Mouse (Mus musculus) limb, embryonic 14.5 days (tissue): ENCODE data around the gene Krtap19-5. TPM values are rescaled to one million over a fixed set of nuclear protein-coding genes. Genes with fewer than 3 reads are reported as not detected.

Experiments used
- ATAC-seq: fragments of 200-750 bp; cut with Nextera tagmentation; 2 replicates; pipeline ENCODE4 v1.8.0; 2017; ENCODE audit warnings: low read depth, moderate number of reproducible peaks, moderate TSS enrichment; ENCODE audit not compliant: low FRiP score
- DNase-seq: peaks from one replicate; pipeline ENCODE4 v3.0.0-alpha.2; 2015; ENCODE audit warnings: low spot score
- H3K27ac ChIP-seq: fragments of 300-500 bp; sonication (generic); replicated peaks from 2 replicates; pipeline ENCODE4 v1.5.1; 2014; ENCODE audit warnings: low read depth, mild to moderate bottlenecking, low read length, moderate library complexity, mixed read lengths
- H3K27me3 ChIP-seq: fragments of 300-500 bp; sonication (generic); 2 replicates; pipeline ENCODE4 v1.6.1; 2014; ENCODE audit warnings: low read length, mixed read lengths; ENCODE audit not compliant: control insufficient read depth, insufficient read depth
- H3K36me3 ChIP-seq: fragments of 300-500 bp; sonication (generic); 2 replicates; pipeline ENCODE4 v1.6.1; 2014; ENCODE audit warnings: mild to moderate bottlenecking, low read length, moderate library complexity, mixed read lengths; ENCODE audit not compliant: control insufficient read depth, insufficient read depth
- H3K4me1 ChIP-seq: fragments of 300-500 bp; sonication (generic); 2 replicates; pipeline ENCODE4 v1.6.1; 2014; ENCODE audit warnings: antibody characterized with exemption, low read length, mixed read lengths; ENCODE audit not compliant: control insufficient read depth, insufficient read depth
- H3K4me2 ChIP-seq: fragments of 300-500 bp; sonication (generic); replicated peaks from 2 replicates; pipeline ENCODE4 v1.6.1; 2014; ENCODE audit warnings: low read depth, mild to moderate bottlenecking, low read length, moderate library complexity; ENCODE audit not compliant: severe bottlenecking
- H3K4me3 ChIP-seq: fragments of 300-500 bp; sonication (generic); replicated peaks from 2 replicates; pipeline ENCODE4 v1.5.1; 2014; ENCODE audit warnings: low read length
- H3K9ac ChIP-seq: fragments of 300-500 bp; sonication (generic); 2 replicates; pipeline ENCODE4 v1.6.1; 2014; ENCODE audit warnings: mild to moderate bottlenecking, low read depth, low read length, moderate library complexity; ENCODE audit not compliant: severe bottlenecking
- H3K9me3 ChIP-seq: fragments of 300-500 bp; sonication (generic); 2 replicates; pipeline ENCODE4 v1.6.1; 2016; ENCODE audit warnings: low read length; ENCODE audit not compliant: control insufficient read depth
- POLR2A ChIP-seq: fragments of 200-500 bp; IDR thresholded peaks from 2 replicates; pipeline ENCODE4 v1.8.0; 2012; ENCODE audit warnings: inconsistent platforms, mild to moderate bottlenecking, moderate library complexity, borderline replicate concordance; ENCODE audit not compliant: insufficient read depth, insufficient read length; ENCODE audit errors: extremely low read depth
- WGBS: fragments of 180-500 bp; shearing (Covaris S2); extraction: QIAGEN DNeasy Blood & Tissue Kit; methylation state at CpG from one replicate; pipeline ENCODE4 v1.1.7; 2014; 5-methylcytosine and 5-hydroxymethylcytosine counted together
- polyA plus RNA-seq, 2 experiments: library from polyadenylated mRNA; depleted of rRNA in 1 of 2; stranded (reverse) in 1 of 2; unstranded in 1 of 2; fragments of >200 nt; fragmentation: Nextera tagmentation in 1 of 2; extraction: Ambion mirVana in 1 of 2; gene quantifications; 2 replicates each; pipeline versions ENCODE4 v1.2.1 to v1.2.3; 2012 to 2014

The Krtap19-5 gene
- polyA plus RNA-seq, 2 experiments: not detected

- Histone ChIP-seq H3K27me3 (no peaks in the 10 kb centered on the region), H3K9ac (no peak within 1 kb of the TSS), H3K4me2 (no peak within 1 kb of the TSS), H3K4me3 (no peak within 1 kb of the TSS), H3K4me1 (no peaks in the 10 kb centered on the region), H3K36me3 (no peaks in the 10 kb centered on the region), H3K9me3 (no peaks in the 10 kb centered on the region), H3K27ac (no peak within 1 kb of the TSS)
- ATAC-seq (no peak), DNase-seq (no peak)
- 87% methylated on average over 2 of the region's 2 CpGs for WGBS
- TF ChIP-seq POLR2A: no peak
These were observed 18.3 kb downstream of the Krtap19-5 start, which contains the start of gene Krtap19-3 for GRCm38 (mm10) chr16:88877938-88878337. Krtap19-3 (minus strand) TSS chr16:88878038.

DNA sequence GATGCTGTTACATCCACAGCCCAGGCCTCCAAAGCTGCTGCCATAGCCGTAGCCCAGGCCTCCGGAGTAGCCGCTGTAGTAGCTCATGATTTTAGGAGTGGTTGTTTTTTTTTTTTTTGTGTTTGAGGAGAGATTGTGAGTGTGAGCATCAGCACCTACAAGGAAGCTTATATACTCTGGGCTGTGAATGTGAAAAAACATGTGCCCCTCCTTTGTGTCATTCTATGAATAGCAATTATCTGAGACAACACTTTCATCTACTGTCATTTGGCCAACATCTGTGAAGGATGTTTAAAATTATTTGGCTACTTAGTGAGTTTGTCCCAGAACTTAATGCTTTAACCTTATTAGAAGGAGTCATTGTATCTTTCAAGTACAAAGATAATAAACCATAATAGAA is 22.1 kb downstream of the Krtap19-5 start, which contains the start of gene Krtap19-2:
Gene Krtap19-2, minus strand, starts transcription at position 101 of the 400 bp plus-strand sequence.
- ATAC-seq (no peak), DNase-seq (no peak)
- no peaks in the 10 kb centered on the region for H3K4me1 ChIP-seq
- no peaks in the 10 kb centered on the region for H3K9me3 ChIP-seq
- no peak for TF ChIP-seq POLR2A
- no peak within 1 kb of the TSS for H3K27ac ChIP-seq
- no peak within 1 kb of the TSS for H3K9ac ChIP-seq
- H3K4me3 ChIP-seq: no peak within 1 kb of the TSS
- H3K4me2 ChIP-seq: no peak within 1 kb of the TSS
- no peaks in the 10 kb centered on the region for H3K36me3 ChIP-seq
- H3K27me3 ChIP-seq: no peaks in the 10 kb centered on the region
- WGBS: 98% methylated on average over 3 of the region's 3 CpGs

DNA sequence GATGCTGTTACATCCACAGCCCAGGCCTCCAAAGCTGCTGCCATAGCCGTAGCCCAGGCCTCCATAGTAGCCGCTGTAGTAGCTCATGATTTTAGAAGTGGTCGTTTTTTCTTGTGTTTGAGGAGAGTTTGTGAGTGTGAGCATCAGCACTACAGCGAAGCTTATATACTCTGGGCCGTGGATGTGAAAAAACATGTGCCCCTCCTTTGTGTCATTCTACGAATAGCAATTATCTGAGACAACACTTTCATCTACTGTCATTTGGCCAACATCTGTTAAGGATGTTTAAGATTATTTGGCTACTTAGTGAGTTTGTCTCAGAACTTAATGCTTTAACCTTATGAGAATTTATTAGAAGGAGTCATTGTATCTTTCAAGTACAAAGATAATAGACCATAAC is 26.9 kb downstream of the Krtap19-5 start, which contains the start of gene Krtap19-1:
Gene Krtap19-1, minus strand, starts transcription at position 101 of the 400 bp plus-strand sequence.
- Histone ChIP-seq H3K9ac (no peak within 1 kb of the TSS), H3K27ac (no peak within 1 kb of the TSS), H3K9me3 (no peaks in the 10 kb centered on the region), H3K36me3 (no peaks in the 10 kb centered on the region), H3K4me2 (no peak within 1 kb of the TSS), H3K4me3 (no peak within 1 kb of the TSS), H3K27me3 (no peaks in the 10 kb centered on the region), H3K4me1 (no peaks in the 10 kb centered on the region)
- ATAC-seq: no peak
- no peak for TF ChIP-seq POLR2A
- WGBS: 87% methylated on average over 6 of the region's 6 CpGs
- DNase-seq: no peak

- WGBS: 62% methylated on average over 4 of the region's 4 CpGs
- no peak for DNase-seq
- Histone ChIP-seq H3K4me2 (no peak overlapping the region), H3K27me3 (no peaks in the 10 kb centered on the region), H3K4me3 (no peak overlapping the region), H3K27ac (no peak overlapping the region), H3K9me3 (no peaks in the 10 kb centered on the region), H3K36me3 (no peaks in the 10 kb centered on the region), H3K4me1 (no peaks in the 10 kb centered on the region), H3K9ac (no peak overlapping the region)
- no peak for TF ChIP-seq POLR2A
- no peak for ATAC-seq
These were observed 31.3 kb downstream of the Krtap19-5 start for GRCm38 (mm10) chr16:88864887-88865407.

GRCm38 (mm10) chr16:88851450-88851849 is 44.8 kb downstream of the Krtap19-5 start:
- no peak for DNase-seq
- Histone ChIP-seq H3K4me3 (no peak overlapping the region), H3K9me3 (no peaks in the 10 kb centered on the region), H3K27ac (no peak overlapping the region), H3K4me2 (no peak overlapping the region), H3K4me1 (no peaks in the 10 kb centered on the region), H3K36me3 (no peaks in the 10 kb centered on the region), H3K9ac (no peak overlapping the region), H3K27me3 (no peaks in the 10 kb centered on the region)
- ATAC-seq: no peak
- TF ChIP-seq POLR2A: no peak
- 13% methylated on average over 5 of the region's 5 CpGs for WGBS
